Mouse (Mus musculus): ENCODE results near the gene Leap2.

DNA sequence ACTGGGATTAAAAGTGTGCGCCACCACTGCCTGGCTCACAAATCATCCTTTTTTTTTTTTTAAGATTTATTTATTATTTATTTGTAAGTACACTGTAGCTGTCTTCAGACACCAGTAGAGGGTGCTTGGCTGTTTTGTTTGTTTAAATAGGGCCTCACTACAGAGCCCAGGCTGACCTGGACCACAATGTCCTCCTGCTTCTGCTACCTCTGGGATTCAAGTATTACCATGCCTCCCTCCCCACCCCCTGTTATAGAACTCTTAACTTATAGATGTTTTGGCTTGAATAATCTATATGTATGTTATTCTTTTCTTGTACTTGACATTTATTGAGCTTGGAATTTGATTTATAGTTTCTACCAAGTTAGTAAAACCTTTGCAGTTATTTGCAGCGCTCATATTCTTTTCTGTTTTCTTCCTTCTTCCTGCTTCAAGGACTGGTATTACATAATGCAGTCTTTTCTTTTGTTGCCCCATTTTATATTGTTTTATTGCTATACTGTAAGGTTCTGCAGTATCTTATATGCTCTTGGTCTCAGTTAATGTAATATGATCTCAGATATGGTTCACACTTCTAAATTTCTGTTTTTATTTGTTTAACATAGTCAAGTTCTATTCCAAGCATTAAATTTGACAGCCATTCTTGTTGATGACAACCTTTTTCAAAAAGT is 39.1 kb downstream of the Leap2 start:
- TF ChIP-seq POLR2A (IDR thresholded peaks at IDR 0.05; ENCODE audit: low read depth, low read length) (no peak), CTCF (IDR thresholded peaks at IDR 0.05; ENCODE audit: extremely low read depth, insufficient read length, insufficient replicate concordance, low read depth, low read length) (no peak; the same call in 1 of the 2 replicates)

Data from small intestine, adult 2 months (tissue).